Mouse (Mus musculus) MEL (cell line): ENCODE data around the gene Eml1. TPM values are rescaled to one million over a fixed set of nuclear protein-coding genes. Genes with fewer than 3 reads are reported as not detected.

ENCODE experiments used
- DNase-seq: peaks from one replicate; pipeline ENCODE4 v3.0.0; 2011; ENCODE audit warnings: low read depth, low spot score
- H3K27ac ChIP-seq: 2 replicates; pipeline ENCODE4 v1.5.1; 2012; ENCODE audit warnings: low read depth, mild to moderate bottlenecking, control low read depth, low read length, moderate library complexity; ENCODE audit not compliant: control insufficient read depth
- H3K27me3 ChIP-seq, 2 experiments: fragments of 150-350 bp in 1 of 2; sonication (generic) in 1 of 2; 2 replicates each; pipeline ENCODE4 v1.6.1; 2012; ENCODE audit warnings: low read length in 2 of 2, mild to moderate bottlenecking in 2 of 2, improper control_type of control experiment in 1 of 2, moderate library complexity in 1 of 2; ENCODE audit not compliant: insufficient read depth in 2 of 2, control insufficient read depth in 1 of 2
- H3K36me3 ChIP-seq, 2 experiments: 2 replicates each; pipeline ENCODE4 v1.6.1; 2012 to 2014; ENCODE audit warnings: low read length in 2 of 2, improper control_type of control experiment in 1 of 2, inconsistent platforms in 1 of 2, mild to moderate bottlenecking in 1 of 2; ENCODE audit not compliant: insufficient read depth in 2 of 2, control insufficient read depth in 1 of 2
- H3K4me1 ChIP-seq, 2 experiments: fragments of 150-350 bp in 1 of 2; sonication (generic) in 1 of 2; 2 replicates each; pipeline ENCODE4 v1.6.1; 2012; ENCODE audit warnings: low read length in 2 of 2, improper control_type of control experiment in 1 of 2, mild to moderate bottlenecking in 1 of 2; ENCODE audit not compliant: insufficient read depth in 2 of 2, control insufficient read depth in 1 of 2
- H3K4me3 ChIP-seq, 2 experiments: fragments of 150-350 bp in 1 of 2; sonication (generic) in 1 of 2; 2 replicates each; pipeline ENCODE4 v1.5.1; 2012; ENCODE audit warnings: low read depth in 2 of 2, low read length in 2 of 2, mild to moderate bottlenecking in 2 of 2, moderate library complexity in 2 of 2, control low read depth in 1 of 2, improper control_type of control experiment in 1 of 2; ENCODE audit not compliant: control insufficient read depth in 1 of 2, insufficient read depth in 1 of 2
- H3K79me2 ChIP-seq: 2 replicates; pipeline ENCODE4 v1.6.1; 2012; ENCODE audit warnings: mild to moderate bottlenecking, low read length, moderate library complexity; ENCODE audit not compliant: control insufficient read depth, poor library complexity, insufficient read depth
- H3K9ac ChIP-seq: 2 replicates; pipeline ENCODE4 v1.6.1; 2012; ENCODE audit warnings: low read depth, mild to moderate bottlenecking, control low read depth, low read length, moderate library complexity; ENCODE audit not compliant: control insufficient read depth, poor library complexity, severe bottlenecking
- H3K9me3 ChIP-seq: fragments of 150-350 bp; sonication (generic); replicated peaks from 2 replicates; pipeline ENCODE4 v1.6.1; 2012; ENCODE audit warnings: mild to moderate bottlenecking, low read length, improper control_type of control experiment, moderate library complexity; ENCODE audit not compliant: insufficient read depth
- BHLHE40 ChIP-seq: IDR thresholded peaks from 2 replicates; pipeline ENCODE4 v1.6.1; 2012; ENCODE audit warnings: low read depth, mild to moderate bottlenecking, inconsistent platforms, low read length, improper control_type of control experiment, borderline replicate concordance
- CHD2 ChIP-seq: IDR thresholded peaks from 2 replicates; pipeline ENCODE4 v1.6.1; 2011; ENCODE audit warnings: low read length, improper control_type of control experiment
- CTCF ChIP-seq, 3 experiments: IDR thresholded peaks in 2 of 3; conservative IDR thresholded peaks in 1 of 3; 2 replicates each; pipeline ENCODE4 v1.5.1; 2011 to 2012; ENCODE audit warnings: low read length in 3 of 3, low read depth in 2 of 3, mild to moderate bottlenecking in 2 of 3, improper control_type of control experiment in 1 of 3, inconsistent platforms in 1 of 3, mixed read lengths in 1 of 3, moderate library complexity in 1 of 3; ENCODE audit not compliant: control insufficient read depth in 1 of 3, insufficient read depth in 1 of 3, poor library complexity in 1 of 3, severe bottlenecking in 1 of 3
- ELF1 ChIP-seq: IDR thresholded peaks from 2 replicates; pipeline ENCODE4 v1.6.1; 2014; ENCODE audit warnings: low read depth, mild to moderate bottlenecking, inconsistent platforms, low read length, improper control_type of control experiment, moderate library complexity
- EP300 ChIP-seq, 2 experiments: IDR thresholded peaks; 2 replicates each; pipeline ENCODE4 v1.6.1; 2011; ENCODE audit warnings: improper control_type of control experiment in 2 of 2, low read length in 2 of 2, low read depth in 1 of 2, mild to moderate bottlenecking in 1 of 2
- HCFC1 ChIP-seq: IDR thresholded peaks from 2 replicates; pipeline ENCODE4 v1.6.1; 2012; ENCODE audit warnings: low read depth, mild to moderate bottlenecking, inconsistent platforms, low read length, improper control_type of control experiment, moderate library complexity
- JUND ChIP-seq: IDR thresholded peaks from 2 replicates; pipeline ENCODE4 v1.6.1; 2011; ENCODE audit warnings: low read depth, mild to moderate bottlenecking, improper control_type of control experiment, low read length
- KAT2A ChIP-seq: conservative IDR thresholded peaks from 2 replicates; pipeline ENCODE4 v1.6.1; 2012; ENCODE audit warnings: low read depth, low read length, improper control_type of control experiment, inconsistent platforms
- MXI1 ChIP-seq: IDR thresholded peaks from 2 replicates; pipeline ENCODE4 v1.6.1; 2011; ENCODE audit warnings: mild to moderate bottlenecking, low read depth, low read length, improper control_type of control experiment
- MYB ChIP-seq: IDR thresholded peaks from 2 replicates; pipeline ENCODE4 v1.6.1; 2011; ENCODE audit warnings: mild to moderate bottlenecking, low read depth, low read length, improper control_type of control experiment
- NRF1 ChIP-seq: IDR thresholded peaks from 2 replicates; pipeline ENCODE4 v1.6.1; 2014; ENCODE audit warnings: low read depth, mild to moderate bottlenecking, inconsistent platforms, low read length, improper control_type of control experiment, moderate library complexity; ENCODE audit not compliant: poor library complexity, insufficient read depth, severe bottlenecking
- POLR2A ChIP-seq, 2 experiments: IDR thresholded peaks; 2 replicates each; pipeline ENCODE4 v1.6.1; 2011 to 2012; ENCODE audit warnings: low read length in 2 of 2, mild to moderate bottlenecking in 2 of 2, control low read depth in 1 of 2, improper control_type of control experiment in 1 of 2, low read depth in 1 of 2, moderate library complexity in 1 of 2; ENCODE audit not compliant: control insufficient read depth in 1 of 2, insufficient read depth in 1 of 2, poor library complexity in 1 of 2
- RCOR1 ChIP-seq: IDR thresholded peaks from 2 replicates; pipeline ENCODE4 v1.6.1; 2012; ENCODE audit warnings: low read depth, mild to moderate bottlenecking, inconsistent platforms, low read length, improper control_type of control experiment
- SIN3A ChIP-seq: IDR thresholded peaks from 2 replicates; pipeline ENCODE4 v1.6.1; 2012; ENCODE audit warnings: low read length, improper control_type of control experiment, inconsistent platforms
- TAL1 ChIP-seq: IDR thresholded peaks from 2 replicates; pipeline ENCODE4 v1.6.1; 2012; ENCODE audit warnings: mild to moderate bottlenecking, inconsistent platforms, low read length, moderate library complexity, mixed read lengths
- TCF12 ChIP-seq: IDR thresholded peaks from 2 replicates; pipeline ENCODE4 v1.6.1; 2014; ENCODE audit warnings: low read depth, mild to moderate bottlenecking, inconsistent platforms, low read length, improper control_type of control experiment, moderate library complexity
- USF1 ChIP-seq: IDR thresholded peaks from 2 replicates; pipeline ENCODE4 v1.6.1; 2014; ENCODE audit warnings: low read depth, mild to moderate bottlenecking, inconsistent platforms, low read length, improper control_type of control experiment, moderate library complexity
- ZC3H11A ChIP-seq: IDR thresholded peaks from 2 replicates; pipeline ENCODE4 v1.6.1; 2012; ENCODE audit warnings: low read depth, mild to moderate bottlenecking, inconsistent platforms, low read length, improper control_type of control experiment
- ZKSCAN1 ChIP-seq: IDR thresholded peaks from 2 replicates; pipeline ENCODE4 v1.6.1; 2012; ENCODE audit warnings: low read depth, mild to moderate bottlenecking, inconsistent platforms, low read length, improper control_type of control experiment, moderate library complexity
- ZMIZ1 ChIP-seq: IDR thresholded peaks from 2 replicates; pipeline ENCODE4 v1.6.1; 2012; ENCODE audit warnings: low read depth, mild to moderate bottlenecking, inconsistent platforms, low read length, improper control_type of control experiment, moderate library complexity
- ZNF384 ChIP-seq: IDR thresholded peaks from 2 replicates; pipeline ENCODE4 v1.6.1; 2012; ENCODE audit warnings: low read depth, mild to moderate bottlenecking, inconsistent platforms, low read length, improper control_type of control experiment
- polyA plus RNA-seq, 2 experiments: library from polyadenylated mRNA; stranded (reverse) in 1 of 2; unstranded in 1 of 2; fragments of >175 nt in 1 of 2; fragments of >200 nt in 1 of 2; gene quantifications; 2 replicates each; pipeline versions ENCODE4 v1.2.1 to v1.2.4; 2012; ENCODE audit warnings: low replicate concordance in 2 of 2, low read depth in 1 of 2; ENCODE audit not compliant: insufficient read length in 2 of 2, insufficient read depth in 1 of 2, missing spikeins in 1 of 2
- total RNA-seq: library from RNA; depleted of rRNA; stranded (reverse); fragments of 300-350 nt; gene quantifications from 2 replicates; pipeline ENCODE4 v1.2.3, GENCODE M21; 2012

The Eml1 gene
- total and polyA plus RNA-seq, 3 experiments = not detected

DNA sequence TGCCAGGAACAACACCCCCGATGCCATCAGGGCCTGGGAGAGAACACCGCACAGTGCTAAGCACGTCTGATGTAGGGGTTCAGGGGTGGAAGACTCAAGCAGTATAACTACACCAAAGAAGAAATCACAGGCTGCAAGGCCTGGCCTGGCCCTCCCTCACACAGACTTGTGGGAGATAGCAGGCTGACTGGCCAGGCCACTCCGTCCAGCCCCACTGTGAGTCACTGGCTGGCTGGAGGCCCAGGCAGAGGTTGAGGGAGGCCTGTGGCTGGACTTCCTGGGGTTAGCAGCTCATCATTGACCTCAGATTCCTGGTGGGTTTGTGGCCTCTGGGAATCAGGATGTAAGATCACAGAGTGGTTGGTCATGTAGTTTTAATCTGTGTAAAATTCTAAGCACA lies 22.9 kb downstream of the Eml1 start:
- Histone ChIP-seq H3K27ac (no peak overlapping the region), H3K4me3 (no peak overlapping the region)
- no peak for TF ChIP-seq HCFC1
- TF ChIP-seq MYB = no peak
- no peak for TF ChIP-seq CHD2
- TF ChIP-seq USF1 = no peak
- no peak for TF ChIP-seq KAT2A
- no peak for TF ChIP-seq CTCF (IDR thresholded peaks at IDR 0.05 in 2 of 3, conservative IDR thresholded peaks at IDR 0.05 in 1 of 3; ENCODE audit: control insufficient read depth in 1 of 3, insufficient read depth in 1 of 3, low read depth in 2 of 3, low read length in 3 of 3, poor library complexity in 1 of 3, severe bottlenecking in 1 of 3)
- TF ChIP-seq MXI1 = no peak
- TF ChIP-seq ZNF384 = no peak
- no peak for TF ChIP-seq RCOR1
- no peak for TF ChIP-seq TCF12
- TF ChIP-seq SIN3A = no peak
- no peak for TF ChIP-seq EP300 (IDR thresholded peaks at IDR 0.05; ENCODE audit: low read depth in 1 of 2, low read length in 2 of 2)
- no peak for TF ChIP-seq POLR2A (IDR thresholded peaks at IDR 0.05; ENCODE audit: control insufficient read depth in 1 of 2, insufficient read depth in 1 of 2, low read depth in 1 of 2, low read length in 2 of 2, poor library complexity in 1 of 2)
- TF ChIP-seq ZKSCAN1 = no peak
- TF ChIP-seq JUND = no peak
- no peak for TF ChIP-seq BHLHE40
- TF ChIP-seq ZC3H11A = no peak
- no peak for TF ChIP-seq NRF1
- TF ChIP-seq, all 39 proteins: peak for 0
- Histone ChIP-seq H3K36me3 (no peaks in the 10 kb centered on the region), H3K79me2 (no peaks in the 10 kb centered on the region), H3K4me1 (no peaks in the 10 kb centered on the region), H3K27me3 (no peaks in the 10 kb centered on the region), H3K9me3 (no peaks in the 10 kb centered on the region), H3K9ac (no peak overlapping the region)
- DNase-seq = no peak

DNA sequence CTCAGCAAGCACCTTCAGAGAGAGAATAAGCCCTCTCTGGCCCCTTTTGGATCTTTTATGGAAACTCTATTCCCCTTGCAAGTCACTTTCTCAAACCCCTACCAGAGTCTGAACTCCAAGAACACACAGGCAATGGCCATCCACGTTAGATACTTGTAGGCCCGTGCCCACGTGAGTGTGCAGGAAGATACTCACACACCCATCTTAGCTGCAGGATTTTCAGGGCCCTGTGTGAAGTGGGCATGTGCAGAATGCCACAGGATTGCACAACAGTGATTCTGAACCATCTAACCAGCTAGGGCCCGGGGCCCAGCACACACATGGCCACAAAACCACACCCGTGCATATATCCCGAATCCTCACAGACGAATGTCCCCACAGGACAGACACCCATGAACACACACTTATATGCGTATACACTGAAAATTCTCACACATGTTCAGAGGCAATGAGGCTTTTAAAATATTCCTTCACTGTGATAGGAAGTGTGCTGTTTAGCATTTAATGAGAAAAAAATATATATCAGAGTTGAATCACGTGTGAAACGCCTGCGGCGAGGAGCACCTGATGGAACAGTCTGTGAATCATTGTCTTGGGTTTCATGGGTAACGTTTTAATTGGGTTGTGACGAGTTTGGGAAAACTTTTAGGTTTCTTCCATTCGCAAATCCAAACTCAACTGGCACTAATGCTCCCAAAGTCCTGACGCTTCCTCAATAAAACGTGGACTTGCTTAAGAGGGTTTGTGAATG lies 24.0 kb downstream of the Eml1 start:
- no peaks in the 10 kb centered on the region for H3K36me3 ChIP-seq
- DNase-seq = no peak
- no peak overlapping the region for H3K9ac ChIP-seq
- H3K27ac ChIP-seq = no peak overlapping the region
- no peaks in the 10 kb centered on the region for H3K79me2 ChIP-seq
- H3K4me1 ChIP-seq = no peaks in the 10 kb centered on the region
- no peaks in the 10 kb centered on the region for H3K9me3 ChIP-seq
- no peak overlapping the region for H3K4me3 ChIP-seq
- TF ChIP-seq MYB (no peak), TCF12 (no peak), ELF1 (no peak), ZMIZ1 (no peak), CHD2 (no peak), TAL1 (no peak)
- H3K27me3 ChIP-seq = no peaks in the 10 kb centered on the region
